Mouse (Mus musculus) spleen, adult 2 months (tissue): ENCODE measurements around the gene Ppat.
"Not testable (repeated sequence)": the region's sequence is repeated elsewhere in the genome, so short reads cannot be mapped to it uniquely, and the experiment has no call there.

Experiments used
- CTCF ChIP-seq: fragments of 200-500 bp; IDR thresholded peaks from 2 replicates; pipeline ENCODE4 v1.5.1; 2011; ENCODE audit warnings: mild to moderate bottlenecking, inconsistent platforms; ENCODE audit not compliant: insufficient read depth, insufficient read length, insufficient replicate concordance; ENCODE audit errors: extremely low read depth
- POLR2A ChIP-seq: fragments of 200-500 bp; IDR thresholded peaks from 2 replicates; pipeline ENCODE4 v1.6.1; 2011; ENCODE audit warnings: low read depth, low read length, inconsistent platforms

DNA sequence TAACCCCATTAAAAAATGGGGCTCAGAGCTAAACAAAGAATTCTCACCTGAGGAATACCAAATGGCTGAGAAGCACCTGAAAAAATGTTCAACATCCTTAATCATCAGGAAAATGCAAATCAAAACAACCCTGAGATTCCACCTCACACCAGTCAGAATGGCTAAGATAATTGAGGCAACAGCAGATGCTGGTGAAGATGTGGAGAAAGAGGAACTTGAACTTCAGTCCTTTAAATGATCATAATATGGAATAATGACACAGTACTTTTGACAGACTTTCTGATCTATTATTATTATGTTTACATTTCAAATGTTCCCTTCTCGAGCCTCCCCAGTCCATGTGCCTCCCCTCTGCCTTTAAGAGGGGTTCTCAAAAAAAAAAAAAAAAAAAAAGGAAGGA is 19.7 kb upstream of the Ppat start:
- TF ChIP-seq CTCF, POLR2A: not testable (repeated sequence)
